In the genomic region with DNA sequence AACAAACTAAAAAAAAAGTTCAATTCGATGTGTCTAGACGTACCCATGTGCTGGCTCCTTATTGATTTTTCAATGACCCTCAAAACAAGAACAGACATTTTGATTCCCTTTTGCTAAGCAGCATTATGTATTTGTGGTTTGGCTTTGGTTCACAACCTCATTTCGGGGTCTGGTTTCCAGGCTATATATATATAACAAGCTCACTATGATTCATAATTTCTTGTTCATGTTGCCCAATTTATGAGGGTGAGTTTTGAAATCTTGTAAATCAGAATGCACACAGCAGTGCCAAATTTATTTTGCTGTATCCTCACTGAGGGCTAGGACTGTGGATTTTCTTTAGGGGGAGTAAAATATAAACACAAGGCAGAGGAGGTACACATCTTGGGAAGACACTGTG, we compare ENCODE assay signal across 15 mouse cellular contexts.
"Had no signal": no experiment of that assay in that cellular context is flagged by ENCODE, and none has a peak within 500 bp of the region (broad histone marks: within the 10 kb centered on the region; RNA-seq: fewer than 3 reads in every experiment).

No protein-coding gene starts in this region.

- H3K9me3 ChIP-seq: limb, embryonic 13.5 days; liver, embryonic 15.5 days; midbrain, embryonic 10.5 days; neural tube, embryonic 12.5 days had no signal

- H3K4me1 ChIP-seq: limb, embryonic 13.5 days; liver, embryonic 15.5 days; midbrain, embryonic 10.5 days; neural tube, embryonic 12.5 days had no signal

- H3K4me2 ChIP-seq: limb, embryonic 13.5 days; liver, embryonic 15.5 days; neural tube, embryonic 12.5 days had no signal

- H3K36me3 ChIP-seq: limb, embryonic 13.5 days; liver, embryonic 15.5 days; midbrain, embryonic 10.5 days; neural tube, embryonic 12.5 days had no signal

- H3K27me3 ChIP-seq: limb, embryonic 13.5 days; liver, embryonic 15.5 days; neural tube, embryonic 12.5 days had no signal

- H3K27ac ChIP-seq: kidney, postnatal 0 days; layer of hippocampus, adult 2 months; limb, embryonic 13.5 days; liver, embryonic 15.5 days; midbrain, embryonic 10.5 days; neural tube, embryonic 12.5 days had no signal

- DNase-seq: kidney, adult 9 months; kidney, postnatal 36 days; left cerebral cortex, postnatal 4 days; lung, adult 2 months; lung, postnatal 10 days; midbrain, embryonic 14.5 days; spleen, adult 18-20 months; thymus, adult 18-20 months; thymus, postnatal 14 days had no signal

- H3K4me3 ChIP-seq: layer of hippocampus, adult 2 months; limb, embryonic 13.5 days; liver, embryonic 15.5 days; midbrain, embryonic 10.5 days; neural tube, embryonic 12.5 days had no signal

- H3K9ac ChIP-seq: limb, embryonic 13.5 days; liver, embryonic 15.5 days; neural tube, embryonic 12.5 days had no signal
